Mouse (Mus musculus) G1E (cell line): ENCODE measurements around the gene Sin3b.

Source experiments
- CTCF ChIP-seq: IDR thresholded peaks from 2 replicates; pipeline ENCODE4 v1.5.1; 2012; ENCODE audit warnings: low read depth, low read length, inconsistent platforms, mixed read lengths
- GATA1 ChIP-seq: IDR thresholded peaks from 2 replicates; pipeline ENCODE4 v1.6.1; 2012; ENCODE audit warnings: borderline replicate concordance, low read length, inconsistent platforms, mixed read lengths
- POLR2AphosphoS5 ChIP-seq: IDR thresholded peaks from 2 replicates; pipeline ENCODE4 v1.6.1; 2012; ENCODE audit warnings: low read depth, low read length, inconsistent platforms; ENCODE audit not compliant: insufficient replicate concordance
- TAL1 ChIP-seq: conservative IDR thresholded peaks from 2 replicates; pipeline ENCODE4 v1.6.1; 2012; ENCODE audit warnings: low read depth, low read length, inconsistent platforms, mixed read lengths

- no peak for TF ChIP-seq CTCF
- no peak for TF ChIP-seq GATA1
- no peak for TF ChIP-seq POLR2AphosphoS5
- no peak for TF ChIP-seq TAL1
Measured at GRCm38 (mm10) chr8:72723651-72724001, 541 bp downstream of the Sin3b start.
